Mouse (Mus musculus): Measurements from ENCODE around the gene Olfr1491.

GRCm38 (mm10) chr19:13749366-13749765 lies 52.3 kb downstream of the Olfr1491 start:
- TF ChIP-seq POLR2A (IDR thresholded peaks at IDR 0.05; ENCODE audit: insufficient read depth, low read length) (no peak), EP300 (IDR thresholded peaks at IDR 0.05; ENCODE audit: insufficient read depth, low read depth, low read length) (no peak)
